8 mouse cellular contexts compared by ENCODE assay signal in genomic region chr8:119782715-119783114, GRCm38 (mm10). TPM values are rescaled to one million over a fixed set of nuclear protein-coding genes. Genes with fewer than 3 reads are reported as not detected.
DNase-seq lines count a peak whose midpoint lies in the region; ATAC-seq lines count a peak whose summit lies in the region.

No protein-coding gene starts in this region.

- no peaks in the 10 kb centered on the region for H3K27me3 ChIP-seq in neural tube, embryonic 15.5 days (replicated peaks)

- peak; percentile 76 for DNase-seq in neural tube, embryonic 10.5 days (ENCODE audit: extremely low spot score, low spot score)
- peak; percentile 83 to 85 for DNase-seq in adrenal gland, postnatal 36 days
- DNase-seq in forelimb bud, embryonic 11.5 days (ENCODE audit: low read depth, low spot score), result peak; percentile 76
- peak; percentile 83 to 85 for DNase-seq in kidney, postnatal 25 days
- peak; percentile 88 for DNase-seq in lung, postnatal 10 days
- peak; percentile 54 for DNase-seq in spleen, adult 12 weeks (ENCODE audit: low spot score)
- DNase-seq in yolk sac, embryonic 10.5 days (ENCODE audit: low spot score), result no peak

- H3K4me3 ChIP-seq in neural tube, embryonic 15.5 days (replicated peaks), result no peak overlapping the region

- WGBS in neural tube, embryonic 15.5 days, result 5% methylated on average over 5 of the region's 5 CpGs

- no peak overlapping the region for H3K4me2 ChIP-seq in neural tube, embryonic 15.5 days

- no peak for ATAC-seq in neural tube, embryonic 15.5 days (ENCODE audit: low FRiP score)

- H3K4me1 ChIP-seq in neural tube, embryonic 15.5 days, result peaks cover 27% of the 10 kb centered on the region

- H3K27ac ChIP-seq in neural tube, embryonic 15.5 days (replicated peaks), result no peak overlapping the region

- no peaks in the 10 kb centered on the region for H3K9me3 ChIP-seq in neural tube, embryonic 15.5 days (replicated peaks)

- H3K9ac ChIP-seq in neural tube, embryonic 15.5 days (replicated peaks), result no peak overlapping the region

- H3K36me3 ChIP-seq in neural tube, embryonic 15.5 days, result no peaks in the 10 kb centered on the region

RNA-seq across cellular contexts. Expression of gene Tldc1, which starts 4.5 kb away (rescaled TPM):
- polyA plus RNA-seq in neural tube, embryonic 15.5 days (2015; fragmentation: Nextera tagmentation; extraction: Ambion mirVana), result 10.0 and 12.0 TPM in 2 replicates
- total RNA-seq in adrenal gland, postnatal 36 days (2021), result 10 to 100 TPM; 11.0 to 17.4 TPM

RNA-seq across cellular contexts. Expression of gene Cotl1, which starts 57.6 kb away (rescaled TPM):
- 104 and 158 TPM in 2 replicates for polyA plus RNA-seq in neural tube, embryonic 15.5 days (2015; fragmentation: Nextera tagmentation; extraction: Ambion mirVana)
- total RNA-seq in adrenal gland, postnatal 36 days (2021), result 10 to 100 TPM; 44.4 to 51.3 TPM
